Mouse (Mus musculus): ENCODE data around the gene Sgcg.
A peak's percentile ranks its signal among the peaks of the same experiment; 100 is the strongest.

Gene Sgcg

DNA sequence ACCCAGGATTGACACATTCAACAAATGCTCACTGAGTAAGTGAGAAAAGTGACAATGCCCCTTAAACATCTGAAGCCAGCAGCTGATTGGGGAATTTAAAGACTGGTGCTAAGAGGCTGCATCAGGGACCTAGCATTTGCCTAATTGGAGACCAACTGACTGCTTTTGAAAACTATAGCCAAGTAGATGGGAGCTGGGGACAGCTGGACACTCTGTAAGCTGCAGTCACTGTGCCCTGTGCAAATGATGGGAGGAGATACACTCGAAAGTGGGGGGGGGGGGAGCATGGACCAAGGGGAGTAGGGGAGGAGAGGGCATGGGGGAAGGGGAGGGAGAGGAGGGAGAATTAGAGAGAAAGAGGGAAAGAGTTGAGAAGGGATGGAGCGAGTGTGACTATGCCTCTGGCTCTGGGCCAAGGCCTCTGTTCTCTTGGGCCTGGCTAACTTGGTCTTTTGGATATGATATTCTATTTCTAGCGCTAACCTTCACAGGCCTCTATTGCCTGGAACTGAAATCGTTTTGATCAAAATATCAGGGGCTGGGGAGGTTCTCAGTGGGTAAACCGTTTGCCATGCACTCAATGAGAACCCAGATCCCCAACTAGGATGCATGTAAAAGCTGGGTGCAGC, 22.3 kb downstream of the Sgcg start:
- DNase-seq (ENCODE audit: low read depth, low spot score) = no peak

DNA sequence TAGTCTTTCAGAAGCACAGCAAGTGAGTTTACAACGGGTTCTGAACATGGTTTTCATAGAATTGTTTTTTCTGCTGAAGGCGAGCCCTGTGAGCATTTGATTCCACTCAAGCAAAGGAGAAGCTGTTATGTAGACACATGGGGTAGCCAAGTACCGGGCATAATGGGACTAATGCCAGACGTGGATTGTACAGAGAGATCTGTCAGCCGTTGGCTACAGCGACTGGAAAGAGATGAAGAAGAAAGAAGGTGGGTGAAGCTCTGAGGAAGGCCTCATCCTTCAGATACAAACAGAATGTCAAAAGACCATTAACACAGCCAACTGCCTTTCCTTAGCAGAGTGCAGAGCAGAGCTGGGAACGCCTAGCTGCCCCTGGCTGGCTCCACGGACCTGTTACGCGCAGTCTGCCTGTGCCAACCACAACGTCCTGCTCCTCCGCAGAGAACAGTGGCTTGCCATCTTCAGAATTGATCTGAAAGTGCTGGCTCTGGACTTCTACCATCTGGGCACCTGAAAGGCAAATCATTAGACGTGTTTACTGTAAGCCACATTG, 26.2 kb downstream of the Sgcg start:
- DNase-seq (ENCODE audit: low read depth, low spot score) = no peak

DNA sequence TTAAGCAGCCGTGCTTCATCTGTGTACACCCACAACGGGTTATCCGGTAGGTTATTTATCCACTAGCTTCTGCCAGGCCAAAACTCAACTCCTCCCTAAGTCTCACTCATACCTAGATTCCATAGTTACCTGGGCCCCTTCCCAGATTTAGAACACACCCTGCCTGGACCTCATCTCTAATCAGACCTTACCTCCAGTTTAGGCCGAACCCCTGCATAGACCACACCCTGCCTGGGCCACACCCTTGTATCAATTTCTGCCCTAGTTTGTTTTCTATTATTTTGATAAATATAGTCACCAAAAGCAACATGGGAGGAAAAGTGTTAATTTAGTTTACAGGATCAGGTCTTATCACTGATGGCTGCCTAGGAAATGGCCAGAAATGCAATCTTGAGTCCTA, 28.1 kb downstream of the Sgcg start:
- DNase-seq (ENCODE audit: low read depth, low spot score) = no peak

DNA sequence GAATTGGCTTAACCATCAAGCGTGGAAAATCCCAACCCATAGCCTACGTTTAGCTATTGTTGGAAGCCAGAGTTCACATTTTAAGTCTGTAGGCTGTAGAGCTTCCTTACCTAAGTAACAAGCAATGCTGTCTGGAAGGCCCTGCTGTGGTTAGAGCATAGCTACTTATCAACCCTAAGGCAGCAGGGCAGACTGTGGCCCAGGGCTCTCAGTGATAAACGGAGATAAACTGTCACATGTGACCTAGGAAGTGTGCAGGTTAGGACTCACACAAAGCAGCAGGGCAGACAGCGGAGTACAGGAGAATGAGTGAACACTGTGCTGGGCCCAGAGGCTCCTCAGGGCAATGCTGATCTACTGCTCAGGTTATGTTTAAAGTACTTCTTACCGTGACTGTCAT, 28.5 kb downstream of the Sgcg start:
- DNase-seq (ENCODE audit: low read depth, low spot score) = no peak

DNA sequence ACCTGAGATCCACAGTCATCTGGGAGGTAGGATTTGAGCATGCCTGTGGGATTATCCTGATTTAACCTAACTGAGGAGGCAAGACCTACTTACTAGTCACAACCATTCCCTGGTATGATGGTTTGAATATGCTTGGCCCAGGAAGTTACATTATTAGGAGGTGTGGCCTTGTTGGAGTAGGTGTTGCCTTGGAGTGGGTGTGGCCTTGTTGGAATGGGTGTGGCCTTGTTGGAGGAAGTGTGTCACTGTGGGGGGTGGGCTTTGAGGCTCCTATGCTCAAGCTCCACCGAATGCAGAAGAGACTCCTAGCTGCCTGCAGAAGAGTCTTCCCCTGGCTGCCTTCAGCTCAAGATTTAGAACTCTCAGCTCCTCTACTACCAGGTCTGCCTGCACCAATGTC, 32.1 kb downstream of the Sgcg start:
- no peak for DNase-seq (ENCODE audit: low read depth, low spot score)

DNA sequence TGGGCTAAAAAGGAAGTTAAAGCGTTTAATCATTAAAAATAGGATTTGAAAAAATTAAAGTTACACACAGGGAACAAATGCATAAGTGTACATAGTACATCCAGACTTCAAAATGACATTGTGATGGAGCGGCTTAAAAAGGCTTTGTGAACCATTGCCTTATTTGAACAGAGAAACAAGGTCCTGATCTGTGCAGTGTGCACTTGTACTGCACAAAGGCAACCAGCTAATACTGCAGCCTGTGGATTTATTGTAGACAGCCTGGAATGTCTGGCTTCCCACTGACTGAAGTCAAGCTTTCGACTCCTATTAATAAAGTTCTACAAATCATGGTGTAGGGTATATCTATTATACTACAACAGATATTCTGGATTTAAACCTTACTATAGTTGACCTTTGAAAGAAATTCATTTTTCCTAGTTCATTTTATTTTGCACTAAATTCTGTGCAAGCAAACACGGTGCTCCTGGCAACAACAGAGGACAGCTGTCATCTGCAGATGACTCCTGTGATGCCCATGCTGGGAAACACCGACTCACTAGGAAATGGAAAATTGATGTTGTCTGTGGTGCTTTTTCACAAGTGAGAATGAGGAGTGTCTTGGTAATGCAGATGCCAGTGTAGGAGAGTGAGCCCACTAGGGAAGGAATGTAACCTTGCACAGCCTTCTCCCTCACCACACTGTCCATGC, 33.8 kb downstream of the Sgcg start:
- DNase-seq (ENCODE audit: low read depth, low spot score) = no peak

DNA sequence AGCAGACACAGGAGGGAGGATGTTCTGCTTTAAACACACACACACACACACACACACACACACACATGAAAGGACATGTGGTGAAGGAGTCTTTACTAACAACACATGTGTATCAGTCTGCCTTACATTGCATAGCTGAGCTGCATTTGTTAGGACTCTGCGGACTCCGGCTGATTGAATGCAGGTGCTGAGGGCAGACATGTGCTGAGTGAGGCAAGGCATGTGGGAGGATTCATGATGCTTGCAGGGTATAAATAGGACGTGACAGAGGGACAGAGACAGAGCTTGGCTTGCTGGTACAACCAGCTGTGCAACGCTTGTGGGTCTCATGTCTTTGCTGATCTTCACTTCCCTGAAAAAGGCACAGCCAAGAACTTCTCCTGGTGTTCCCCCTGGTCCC, 34.5 kb downstream of the Sgcg start:
- DNase-seq (ENCODE audit: low read depth, low spot score) = no peak

DNA sequence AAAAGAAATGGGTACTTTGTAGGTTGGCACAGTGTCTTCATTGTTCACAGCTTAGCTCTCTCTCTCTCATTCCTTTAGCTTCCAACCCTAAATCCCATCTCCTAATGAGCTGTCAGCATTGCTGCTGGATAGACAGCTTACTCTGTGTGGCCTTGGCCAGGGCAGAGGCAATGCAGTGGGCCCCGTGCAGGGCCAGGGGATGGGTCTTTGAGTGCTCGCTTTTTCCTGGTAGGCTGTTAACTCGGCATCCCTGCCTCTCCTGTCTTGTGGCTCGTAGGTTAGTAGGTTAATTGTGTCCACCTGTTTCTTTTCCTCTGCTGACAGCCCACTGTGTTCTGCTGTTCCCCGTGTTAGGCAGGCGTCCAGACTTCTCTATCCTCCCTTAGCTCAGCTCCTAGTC, 35.8 kb downstream of the Sgcg start:
- no peak for DNase-seq (ENCODE audit: low read depth, low spot score)

DNA sequence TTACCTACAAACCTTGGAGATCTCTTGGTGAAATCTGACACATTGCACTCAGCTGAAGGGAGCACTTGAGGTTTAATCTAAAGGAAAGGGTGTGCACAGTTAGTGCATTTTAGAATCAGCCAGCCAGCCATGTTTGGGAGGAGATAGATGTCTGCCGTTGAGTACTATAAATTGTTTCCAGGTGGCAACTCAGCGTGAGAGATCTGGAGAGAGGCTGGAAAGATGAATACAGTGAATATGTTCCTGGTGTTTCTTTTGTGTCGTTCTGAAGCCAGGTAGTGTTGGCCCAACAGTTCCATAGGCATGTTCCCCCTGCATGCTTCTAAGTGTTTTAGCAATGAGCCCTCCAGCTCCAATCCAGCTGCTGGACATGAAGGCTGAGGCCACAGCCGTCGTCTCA, 37.1 kb downstream of the Sgcg start:
- no peak for DNase-seq (ENCODE audit: low read depth, low spot score)

DNA sequence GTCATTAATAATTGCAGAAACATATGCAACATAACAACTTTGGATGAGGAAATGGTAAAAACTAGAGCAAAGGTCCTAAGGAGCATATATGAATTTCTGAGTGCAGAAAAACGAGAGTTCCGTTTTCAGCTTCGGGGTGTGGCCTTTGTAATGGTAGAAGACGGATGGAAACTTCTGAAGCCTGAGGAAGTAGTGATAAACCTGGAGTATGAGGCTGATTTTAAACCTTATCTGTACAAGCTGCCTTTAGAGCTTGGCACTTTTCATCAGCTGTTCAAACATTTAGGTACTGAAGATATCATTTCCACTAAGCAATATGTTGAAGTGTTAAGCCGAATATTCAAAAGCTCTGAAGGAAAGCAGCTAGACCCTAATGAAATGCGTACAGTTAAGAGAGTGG, 46.5 kb downstream of the Sgcg start:
- DNase-seq (ENCODE audit: low read depth, low spot score) = no peak

DNA sequence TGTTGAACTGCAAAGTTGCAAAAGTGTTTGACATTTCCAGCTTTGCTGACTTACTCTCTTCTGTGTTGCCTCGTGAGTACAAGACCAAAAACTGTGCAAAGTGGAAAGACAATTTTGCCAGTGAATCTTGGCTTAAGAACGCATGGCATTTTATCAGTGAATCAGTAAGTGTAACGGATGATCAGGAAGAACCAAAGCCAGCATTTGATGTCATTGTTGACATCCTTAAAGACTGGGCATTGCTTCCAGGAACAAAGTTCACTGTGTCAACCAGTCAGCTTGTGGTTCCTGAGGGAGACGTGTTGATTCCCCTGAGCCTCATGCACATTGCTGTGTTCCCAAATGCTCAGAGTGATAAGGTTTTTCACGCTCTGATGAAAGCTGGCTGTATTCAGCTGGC, 48.2 kb downstream of the Sgcg start:
- no peak for DNase-seq (ENCODE audit: low read depth, low spot score)

DNA sequence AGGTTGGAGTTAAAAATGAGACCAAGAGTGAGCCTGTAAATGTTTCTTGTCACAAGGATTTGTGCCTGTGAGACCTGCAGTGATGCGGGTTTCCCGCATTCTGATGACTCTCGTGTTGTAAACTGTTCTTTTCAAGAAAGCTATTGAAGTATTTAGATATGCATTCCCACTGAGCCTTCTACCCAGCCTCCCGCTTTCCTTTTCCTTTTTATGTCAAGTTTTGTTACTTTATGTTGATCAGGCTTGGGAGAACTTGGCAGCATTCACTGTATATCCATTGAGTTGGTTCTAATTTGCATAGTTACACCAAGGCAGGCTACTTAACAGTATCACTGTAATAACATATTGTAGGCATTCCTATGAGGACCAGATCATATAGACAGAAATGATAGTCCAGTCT, 63.9 kb downstream of the Sgcg start:
- no peak for DNase-seq (ENCODE audit: low read depth, low spot score)

DNA sequence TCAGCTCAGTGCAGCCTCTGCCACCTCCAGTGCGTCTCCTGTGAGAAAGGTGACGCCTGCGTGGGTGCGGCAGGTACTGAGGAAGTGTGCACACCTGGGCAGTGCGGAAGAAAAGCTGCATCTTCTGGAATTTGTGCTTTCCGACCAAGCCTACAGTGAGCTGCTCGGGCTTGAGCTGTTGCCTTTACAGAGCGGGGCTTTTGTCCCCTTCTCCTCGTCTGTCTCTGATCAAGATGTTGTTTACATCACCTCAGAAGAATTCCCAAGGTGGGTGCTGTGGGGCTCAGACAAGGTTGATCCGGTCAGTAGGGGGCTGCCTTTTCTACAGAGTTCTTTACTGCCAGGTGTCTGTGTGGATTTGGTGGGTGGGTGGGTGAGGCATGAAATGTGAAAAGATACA, 66.0 kb downstream of the Sgcg start:
- DNase-seq (ENCODE audit: low read depth, low spot score) = no peak

DNA sequence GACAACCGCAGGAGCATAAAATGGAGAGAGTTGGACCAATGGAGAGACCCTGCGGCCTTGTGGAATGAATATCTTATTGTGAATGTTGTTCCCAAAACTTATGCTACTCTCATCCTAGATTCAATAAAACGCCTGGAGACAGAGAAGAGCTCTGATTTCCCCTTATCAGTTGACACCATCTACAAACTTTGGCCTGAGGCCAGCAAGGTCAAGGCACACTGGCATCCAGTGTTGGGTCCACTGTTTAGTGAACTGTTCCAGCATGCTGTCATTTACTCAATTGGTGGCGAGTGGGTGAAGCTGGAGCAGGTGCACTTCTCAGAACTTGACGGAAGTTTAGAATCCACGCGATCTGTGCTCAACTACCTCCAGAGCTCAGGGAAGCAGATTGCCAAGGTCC, 66.4 kb downstream of the Sgcg start:
- DNase-seq (ENCODE audit: low read depth, low spot score) = no peak

DNA sequence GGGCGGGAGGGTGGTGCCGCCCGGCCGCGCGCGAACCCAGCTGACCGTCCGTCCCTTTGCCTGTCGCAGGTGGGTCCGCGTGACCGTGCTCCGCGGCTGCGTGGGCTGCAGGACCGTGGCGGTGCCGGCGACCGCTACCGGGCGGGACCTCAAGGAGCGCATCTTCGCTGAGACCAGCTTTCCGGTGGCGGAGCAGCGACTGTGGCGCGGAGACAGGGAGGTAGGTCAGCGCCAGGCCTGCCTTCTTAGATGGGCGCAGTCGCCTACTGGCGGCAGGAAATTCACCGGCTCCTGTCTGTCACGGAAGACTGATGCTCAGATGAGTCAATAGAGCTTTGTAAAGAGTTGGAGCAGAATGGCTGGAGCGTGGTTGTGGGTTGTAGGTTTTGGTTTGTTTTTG, 85.1 kb downstream of the Sgcg start:
- no peak for DNase-seq (ENCODE audit: low read depth, low spot score)

DNA sequence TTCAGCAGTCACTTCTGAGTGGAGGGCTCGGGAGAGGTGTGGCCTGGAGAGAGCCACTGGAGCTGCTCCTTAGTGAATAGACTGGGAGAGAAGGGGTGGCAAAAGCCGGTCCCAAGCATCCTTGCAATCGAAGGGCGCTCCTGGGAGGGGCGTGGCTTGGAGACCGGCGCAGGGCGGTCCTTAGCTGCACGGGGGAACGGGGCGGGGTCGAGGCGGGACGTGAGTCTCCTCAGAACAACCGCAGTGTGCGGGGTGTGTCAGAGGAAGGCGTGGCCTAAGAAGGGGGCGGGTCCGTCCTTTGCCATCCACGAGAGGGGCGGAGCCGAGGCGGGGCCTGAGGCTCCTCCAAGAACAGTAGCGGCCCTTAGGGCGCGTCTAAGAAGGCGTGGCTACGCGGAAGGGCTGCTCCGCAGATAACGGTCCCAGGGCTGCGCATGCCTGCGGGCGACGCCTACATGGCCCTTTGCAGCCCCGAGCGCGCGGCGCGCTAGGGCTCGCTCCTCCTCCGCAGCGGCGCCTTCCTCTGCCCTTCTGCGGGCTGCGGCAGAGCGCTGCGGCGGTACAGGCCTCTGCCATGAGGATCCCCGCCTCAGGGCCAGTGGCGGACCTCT, 85.6 kb downstream of the Sgcg start:
- DNase-seq (ENCODE audit: low read depth, low spot score) = peak; percentile 96

DNA sequence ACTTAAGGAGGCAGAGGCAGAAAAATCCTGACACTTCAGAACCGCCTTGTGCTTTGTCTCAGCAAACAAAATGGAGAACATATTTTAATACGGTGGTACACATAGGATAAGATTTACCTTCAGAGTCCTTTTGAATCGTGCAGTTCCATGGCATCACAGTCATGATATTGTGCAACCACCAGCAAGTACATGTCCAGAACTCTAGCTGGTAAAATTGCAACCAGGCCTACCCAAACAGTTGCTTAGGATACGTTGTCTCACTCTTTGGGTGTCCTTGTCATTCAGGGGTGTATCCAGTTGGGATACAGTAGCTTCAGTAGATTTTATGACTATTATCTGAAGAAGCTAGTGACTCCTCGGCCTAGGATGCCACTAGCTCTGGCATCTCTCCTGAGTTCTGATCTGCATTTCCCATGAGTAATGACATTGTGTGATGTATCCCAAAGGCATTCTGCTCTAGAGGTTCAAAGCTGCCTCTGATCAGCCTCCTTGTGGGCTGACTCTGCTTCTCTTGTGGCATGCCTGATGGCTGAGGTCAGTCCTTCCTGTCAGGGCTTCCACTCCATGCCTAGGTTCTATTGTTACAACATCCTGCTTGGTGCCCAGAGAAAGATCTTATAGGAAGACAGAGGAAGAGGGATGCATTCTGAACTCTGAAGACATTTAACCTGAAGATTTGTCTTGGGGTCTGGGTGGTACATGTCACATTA, 86.9 kb downstream of the Sgcg start:
- DNase-seq (ENCODE audit: low read depth, low spot score) = no peak
